Mouse (Mus musculus) heart, postnatal 36 days (tissue): ENCODE measurements at regions not wholly inside any gene's neighbourhood (a gene's known extent, or its start where the extent isn't known, plus 50 kb on each side); places are given as distances from the start of the nearest gene placed in this dataset.

Source experiments
- DNase-seq, 2 experiments: peaks; one replicate each; pipeline ENCODE4 v3.0.0; 2021 to 2022
- intact Hi-C: fragments of 180-260 bp; cut with DNase I; formaldehyde crosslinking; loops from one replicate; pipeline ENCODE4 v1.15.1; 2025

- intact Hi-C loops, result loop anchor here (1.0 to 10.0 kb wide), 2 partner anchors 720 to 936 kb away; no protein-coding TSS in a partner anchor
- DNase-seq, result no peak
Observed at GRCm38 (mm10) chr2:56025059-56025458, 589.3 kb downstream of the Kcnj3 start.

- intact Hi-C loops, result loop anchor here (10.0 kb wide), 1 partner anchor 724 kb away; no protein-coding TSS in a partner anchor
- DNase-seq, result no peak
Observed at GRCm38 (mm10) chr2:56028958-56029357, 593.2 kb downstream of the Kcnj3 start.
